Mouse (Mus musculus): ENCODE results near the gene Prcd.

- TF ChIP-seq HCFC1 (IDR thresholded peaks at IDR 0.05; ENCODE audit: borderline replicate concordance, insufficient read depth, low read length) (no peak), MAFK (IDR thresholded peaks at IDR 0.05; ENCODE audit: insufficient read depth, low read depth, low read length) (no peak), ZNF384 (IDR thresholded peaks at IDR 0.05; ENCODE audit: low read depth, low read length) (no peak), ZC3H11A (IDR thresholded peaks at IDR 0.05; ENCODE audit: borderline replicate concordance, low read depth, low read length) (no peak)
Measured at GRCm38 (mm10) chr11:116696426-116696825, 43.1 kb downstream of the Prcd start.
